Mouse (Mus musculus): ENCODE measurements at regions not wholly inside any gene's neighbourhood (a gene's known extent, or its start where the extent isn't known, plus 50 kb on each side); places are given as distances from the start of the nearest gene placed in this dataset.

DNA sequence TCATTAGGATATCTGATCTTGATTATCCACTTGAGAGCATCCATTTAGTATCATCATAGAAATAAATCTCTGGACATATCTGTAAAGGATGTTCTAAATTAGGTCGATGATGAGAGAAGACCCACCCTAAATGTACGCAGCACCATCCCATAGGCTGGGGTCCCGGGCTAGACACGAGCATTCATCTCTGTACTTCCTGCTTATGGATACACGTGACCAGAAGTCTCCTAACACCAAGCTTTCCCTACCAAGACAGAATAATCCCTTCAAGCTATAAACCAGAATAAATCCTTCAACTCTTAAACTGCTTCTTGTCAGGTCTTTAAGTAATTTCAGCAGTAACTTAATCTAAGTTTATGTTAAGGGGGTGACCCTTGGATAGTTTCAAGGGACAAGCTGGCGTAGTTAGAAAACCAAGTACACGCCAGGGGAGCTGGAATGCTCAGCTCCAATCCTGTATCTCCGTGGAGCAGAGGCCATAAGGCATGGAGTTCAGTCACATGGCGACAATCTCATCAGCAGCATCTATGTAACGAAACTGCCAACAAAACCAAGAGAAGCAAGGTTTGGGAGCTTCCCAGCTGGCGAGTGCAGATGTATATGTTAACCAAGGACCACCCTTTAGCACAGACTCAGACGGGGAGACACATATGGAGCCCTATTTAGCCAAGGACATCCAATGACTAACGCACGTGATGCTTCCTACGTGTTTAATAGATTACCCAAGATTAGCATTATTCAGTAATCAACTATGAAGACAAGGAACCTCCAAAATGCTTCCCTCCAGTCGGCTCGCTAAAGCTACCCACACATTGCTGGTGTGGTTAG lies 76.3 kb upstream of the Spdye4c start:
- Histone ChIP-seq H3K4me3 (replicated peaks in 1 of 3; ENCODE audit: low read depth in 2 of 3, low read length in 2 of 3, poor library complexity in 1 of 3) (no peak overlapping the region), H3K79me2 (replicated peaks; ENCODE audit: control insufficient read depth, extremely low read depth, insufficient read depth, poor library complexity, severe bottlenecking) (no peaks in the 10 kb centered on the region), H3K36me3 (replicated peaks in 1 of 2; ENCODE audit: control insufficient read depth in 1 of 2, insufficient read depth in 1 of 2, low read length in 1 of 2) (no peaks in the 10 kb centered on the region), H3K9ac (ENCODE audit: insufficient read depth, low read depth) (no peak overlapping the region), H3K27ac (ENCODE audit: insufficient read depth, low read depth) (no peak overlapping the region), H3K4me2 (ENCODE audit: insufficient read depth, low read depth, poor library complexity, severe bottlenecking) (no peak overlapping the region), H3K9me3 (replicated peaks; ENCODE audit: low read length) (peaks cover 8% of the 10 kb centered on the region), H3K27me3 (replicated peaks) (no peaks in the 10 kb centered on the region), H3K4me1 (ENCODE audit: control insufficient read depth in 1 of 2, insufficient read depth in 2 of 2) (peaks cover 30 to 58% of the 10 kb centered on the region in 2 experiments)
- in situ Hi-C loops (cut with MboI; ENCODE audit: low pct_ligation_motif_present, low pct_unique_long_range_greater_than_20kb, low sequenced_read_pairs) = loop anchor here (5.0 kb wide), 1 partner anchor 67 kb away; no protein-coding TSS in a partner anchor
- TF ChIP-seq ELF1 (IDR thresholded peaks at IDR 0.05; ENCODE audit: low read depth, low read length) (no peak), NRF1 (IDR thresholded peaks at IDR 0.05; ENCODE audit: low read depth, low read length) (no peak), USF2 (conservative IDR thresholded peaks at IDR 0.05; ENCODE audit: low read depth, low read length) (no peak)
- dilution Hi-C loops (cut with MboI; ENCODE audit: extremely low pct_ligation_motif_present, extremely low pct_unique_long_range_greater_than_20kb, low sequenced_read_pairs) = no loop called here
- no peak for DNase-seq (ENCODE audit: extremely low read depth)

DNA sequence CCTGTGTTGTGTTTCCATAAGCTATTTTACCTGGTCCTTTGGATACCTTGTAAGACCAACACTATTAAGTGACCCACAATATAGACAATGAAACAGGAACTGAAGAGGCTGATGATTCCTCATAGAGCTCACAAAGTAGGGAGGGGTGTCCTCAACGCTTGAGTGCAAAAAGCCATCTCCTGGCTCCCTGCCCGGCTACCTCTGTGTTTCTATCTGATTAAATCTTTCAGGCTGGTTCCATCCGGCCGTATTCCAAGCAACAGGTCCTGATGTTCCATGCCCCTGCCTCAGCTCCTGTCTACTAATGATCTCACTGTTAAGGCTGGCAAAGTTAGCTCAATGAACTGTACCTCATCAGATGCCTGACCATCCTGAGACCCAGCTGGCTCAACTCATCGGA lies 75.3 kb upstream of the Spdye4c start:
- Histone ChIP-seq H3K27me3 (replicated peaks) (no peaks in the 10 kb centered on the region), H3K9me3 (replicated peaks; ENCODE audit: low read length) (peaks cover 9% of the 10 kb centered on the region), H3K27ac (ENCODE audit: insufficient read depth, low read depth) (no peak overlapping the region), H3K79me2 (replicated peaks; ENCODE audit: control insufficient read depth, extremely low read depth, insufficient read depth, poor library complexity, severe bottlenecking) (no peaks in the 10 kb centered on the region), H3K9ac (ENCODE audit: insufficient read depth, low read depth) (no peak overlapping the region), H3K36me3 (replicated peaks in 1 of 2; ENCODE audit: control insufficient read depth in 1 of 2, insufficient read depth in 1 of 2, low read length in 1 of 2) (no peaks in the 10 kb centered on the region), H3K4me2 (ENCODE audit: insufficient read depth, low read depth, poor library complexity, severe bottlenecking) (no peak overlapping the region), H3K4me1 (ENCODE audit: control insufficient read depth in 1 of 2, insufficient read depth in 2 of 2) (peaks cover 30 to 68% of the 10 kb centered on the region in 2 experiments), H3K4me3 (replicated peaks in 1 of 3; ENCODE audit: low read depth in 2 of 3, low read length in 2 of 3, poor library complexity in 1 of 3) (no peak overlapping the region)
- dilution Hi-C loops (cut with MboI; ENCODE audit: extremely low pct_ligation_motif_present, extremely low pct_unique_long_range_greater_than_20kb, low sequenced_read_pairs) = no loop called here
- no peak for DNase-seq (ENCODE audit: extremely low read depth)
- in situ Hi-C loops (cut with MboI; ENCODE audit: low pct_ligation_motif_present, low pct_unique_long_range_greater_than_20kb, low sequenced_read_pairs) = loop anchor here (5.0 kb wide), 1 partner anchor 68 kb away; no protein-coding TSS in a partner anchor
- TF ChIP-seq MXI1 (IDR thresholded peaks at IDR 0.05; ENCODE audit: low read depth, low read length) (no peak), ZMIZ1 (IDR thresholded peaks at IDR 0.05; ENCODE audit: low read depth, low read length) (no peak), MAZ (IDR thresholded peaks at IDR 0.05; ENCODE audit: low read depth, low read length) (no peak)

DNA sequence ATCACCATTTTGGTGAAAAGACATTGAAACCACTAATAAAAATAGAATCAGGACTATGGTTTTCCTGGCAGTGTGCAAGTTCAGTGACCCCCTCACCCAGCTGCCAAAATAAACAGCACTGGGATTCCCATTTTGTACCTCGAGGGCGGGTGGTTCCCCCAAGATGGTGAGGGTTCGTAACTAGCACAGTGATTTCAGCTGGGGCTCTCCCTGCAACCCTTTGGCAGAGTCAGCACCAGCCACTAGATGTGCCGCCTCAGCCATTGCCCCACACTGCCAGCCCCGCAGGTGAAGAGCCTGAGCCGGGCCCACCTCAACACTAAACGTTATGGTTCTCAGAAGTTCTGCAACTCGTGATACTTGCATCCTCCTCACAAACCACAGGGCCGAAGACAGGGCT lies 74.3 kb upstream of the Spdye4c start:
- Histone ChIP-seq H3K27ac (ENCODE audit: insufficient read depth, low read depth) (no peak overlapping the region), H3K27me3 (replicated peaks) (no peaks in the 10 kb centered on the region), H3K9me3 (replicated peaks; ENCODE audit: low read length) (peaks cover 9% of the 10 kb centered on the region), H3K4me1 (ENCODE audit: control insufficient read depth in 1 of 2, insufficient read depth in 2 of 2) (peaks cover 30 to 78% of the 10 kb centered on the region in 2 experiments), H3K79me2 (replicated peaks; ENCODE audit: control insufficient read depth, extremely low read depth, insufficient read depth, poor library complexity, severe bottlenecking) (no peaks in the 10 kb centered on the region), H3K4me2 (ENCODE audit: insufficient read depth, low read depth, poor library complexity, severe bottlenecking) (0 out of 2 replicates have a peak overlapping the region, but pooled peaks have one; percentile 4), H3K4me3 (replicated peaks in 1 of 3; ENCODE audit: low read depth in 2 of 3, low read length in 2 of 3, poor library complexity in 1 of 3) (no peak overlapping the region), H3K36me3 (replicated peaks in 1 of 2; ENCODE audit: control insufficient read depth in 1 of 2, insufficient read depth in 1 of 2, low read length in 1 of 2) (no peaks in the 10 kb centered on the region), H3K9ac (ENCODE audit: insufficient read depth, low read depth) (no peak overlapping the region)
- peak; percentile 75 for DNase-seq (ENCODE audit: extremely low read depth)
- dilution Hi-C loops (cut with MboI; ENCODE audit: extremely low pct_ligation_motif_present, extremely low pct_unique_long_range_greater_than_20kb, low sequenced_read_pairs) (no loop called here), in situ Hi-C loops (cut with MboI; ENCODE audit: low pct_ligation_motif_present, low pct_unique_long_range_greater_than_20kb, low sequenced_read_pairs) (loop anchor here (5.0 kb wide), 1 partner anchor 69 kb away; no protein-coding TSS in a partner anchor)
- no peak for TF ChIP-seq ZC3H11A (IDR thresholded peaks at IDR 0.05; ENCODE audit: low read depth, low read length)
- TF ChIP-seq SIN3A (IDR thresholded peaks at IDR 0.05; ENCODE audit: low read length) = 0 out of 2 replicates have a peak, but pooled peaks have one; percentile 26
- TF ChIP-seq NRF1 (IDR thresholded peaks at IDR 0.05; ENCODE audit: low read depth, low read length) = no peak
- TF ChIP-seq MEF2A (IDR thresholded peaks at IDR 0.05; ENCODE audit: borderline replicate concordance, low read depth, low read length) = peak; percentile 94
- TF ChIP-seq TCF12 (IDR thresholded peaks at IDR 0.05; ENCODE audit: low read depth, low read length) = peak; percentile 68; the same call in 1 of the 2 replicates
- no peak for TF ChIP-seq ZMIZ1 (IDR thresholded peaks at IDR 0.05; ENCODE audit: low read depth, low read length)
- peak; percentile 70; the same call in 1 of the 2 replicates for TF ChIP-seq RCOR1 (conservative IDR thresholded peaks at IDR 0.05; ENCODE audit: low read depth, low read length)
- TF ChIP-seq ETS1 (conservative IDR thresholded peaks at IDR 0.05; ENCODE audit: low read depth, low read length) = peak; percentile 94
- no peak for TF ChIP-seq JUND (conservative IDR thresholded peaks at IDR 0.05; ENCODE audit: low read depth, low read length)
- no peak for TF ChIP-seq MYC (IDR thresholded peaks at IDR 0.05; ENCODE audit: low read depth, low read length)
- TF ChIP-seq TBP (conservative IDR thresholded peaks at IDR 0.05; ENCODE audit: low read depth, low read length) = no peak
- TF ChIP-seq JUN (IDR thresholded peaks at IDR 0.05; ENCODE audit: insufficient read depth, low read depth, low read length) = no peak
- no peak for TF ChIP-seq GABPA (IDR thresholded peaks at IDR 0.05; ENCODE audit: insufficient replicate concordance, low read depth, low read length)
- no peak for TF ChIP-seq ZKSCAN1 (IDR thresholded peaks at IDR 0.05; ENCODE audit: borderline replicate concordance, low read depth, low read length)
- TF ChIP-seq POLR2AphosphoS2 (IDR thresholded peaks at IDR 0.05; ENCODE audit: low read depth, low read length) = no peak
- no peak for TF ChIP-seq CHD2 (IDR thresholded peaks at IDR 0.05; ENCODE audit: low read length)
- 0 out of 2 replicates have a peak, but pooled peaks have one; percentile 11 for TF ChIP-seq KAT2A (IDR thresholded peaks at IDR 0.05; ENCODE audit: insufficient replicate concordance, low read length)
- no peak for TF ChIP-seq E2F4 (IDR thresholded peaks at IDR 0.05; ENCODE audit: insufficient replicate concordance, low read depth, low read length)
- TF ChIP-seq CHD1 (IDR thresholded peaks at IDR 0.05; ENCODE audit: low read depth, low read length) = no peak

Measured in CH12.LX (cell line).